In the genomic region with DNA sequence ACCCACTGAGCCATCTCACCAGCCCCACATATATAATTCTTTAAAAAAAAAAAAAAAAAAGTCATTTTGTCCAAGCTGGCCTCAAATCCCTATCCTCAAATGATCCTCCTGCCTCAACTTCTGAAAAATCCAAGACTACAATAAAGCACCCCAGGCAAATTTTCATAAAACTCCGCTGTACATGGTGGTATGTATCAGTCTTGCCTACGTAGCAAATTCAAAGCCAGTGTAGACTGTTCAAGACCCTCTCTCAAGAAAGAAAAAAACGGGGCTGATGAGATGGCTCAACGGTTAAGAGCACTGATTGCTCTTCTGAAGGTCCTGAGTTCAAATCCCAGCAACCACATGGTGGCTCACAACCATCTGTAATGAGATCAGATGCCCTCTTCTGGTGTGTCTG, we compare ENCODE assay signal across 16 mouse cellular contexts. TPM values are rescaled to one million over a fixed set of nuclear protein-coding genes. Genes with fewer than 3 reads are reported as not detected.
DNase-seq lines count a peak whose midpoint lies in the region; ATAC-seq and TF ChIP-seq lines count a peak whose summit lies in the region.
"Had no signal": no experiment of that assay in that cellular context is flagged by ENCODE, and none has a peak within 500 bp of the region (broad histone marks: within the 10 kb centered on the region; RNA-seq: fewer than 3 reads in every experiment).

No protein-coding gene starts in this region.

- H3K4me2 ChIP-seq in forebrain, embryonic 16.5 days (ENCODE audit: low read length) = no peak overlapping the region
- no peak overlapping the region for H3K4me2 ChIP-seq in forebrain, embryonic 12.5 days
- no peak overlapping the region for H3K4me2 ChIP-seq in lung, embryonic 14.5 days
- H3K4me2 ChIP-seq: embryonic facial prominence, embryonic 13.5 days; limb, embryonic 12.5 days; neural tube, embryonic 12.5 days had no signal

- H3K9me3 ChIP-seq in forebrain, embryonic 16.5 days (ENCODE audit: control insufficient read depth, low read length) = no peaks in the 10 kb centered on the region
- H3K9me3 ChIP-seq in forebrain, embryonic 12.5 days = no peaks in the 10 kb centered on the region
- no peaks in the 10 kb centered on the region for H3K9me3 ChIP-seq in lung, embryonic 14.5 days (ENCODE audit: low read depth, low read length)
- no peaks in the 10 kb centered on the region for H3K9me3 ChIP-seq in MEL (replicated peaks; ENCODE audit: insufficient read depth, low read length)
- H3K9me3 ChIP-seq: embryonic facial prominence, embryonic 13.5 days; limb, embryonic 12.5 days; neural tube, embryonic 12.5 days had no signal

- H3K79me2 ChIP-seq in MEL (ENCODE audit: control insufficient read depth, insufficient read depth, low read length, poor library complexity) = peaks cover 24% of the 10 kb centered on the region

- no peak for TF ChIP-seq RAD21 in MEL (IDR thresholded peaks at IDR 0.05; ENCODE audit: low read depth, low read length)

- TF ChIP-seq CTCF in lung, embryonic 14.5 days (IDR thresholded peaks at IDR 0.05; ENCODE audit: low read depth) = 0 out of 2 replicates have a peak, but pooled peaks have one; percentile 21
- TF ChIP-seq CTCF in MEL (IDR thresholded peaks at IDR 0.05 in 2 of 3, conservative IDR thresholded peaks at IDR 0.05 in 1 of 3; ENCODE audit: control insufficient read depth in 1 of 3, insufficient read depth in 1 of 3, low read depth in 2 of 3, low read length in 3 of 3, poor library complexity in 1 of 3, severe bottlenecking in 1 of 3) = no peak; a peak in 1 of 6 replicates

- WGBS in forebrain, embryonic 16.5 days = 85% methylated on average over 4 of the region's 4 CpGs
- 89% methylated on average over 4 of the region's 4 CpGs for WGBS in forebrain, embryonic 12.5 days
- WGBS in lung, embryonic 14.5 days = 82% methylated on average over 4 of the region's 4 CpGs

- peak; percentile 59 for DNase-seq in lung, embryonic 14.5 days
- DNase-seq in lung, postnatal 36 days = no peak
- DNase-seq in MEL (ENCODE audit: low read depth, low spot score) (peak; percentile 72), adipocyte (ENCODE audit: low spot score) (no peak)
- DNase-seq in naive thymus-derived CD4-positive, alpha-beta T cell, adult 2 months (ENCODE audit: low read depth) = peak; percentile 55
- DNase-seq in cerebellum, postnatal 14 days = no peak
- DNase-seq: cerebellum, adult 2 months; kidney, postnatal 14 days; thymus, adult 2 months had no signal

- H3K27me3 ChIP-seq in forebrain, embryonic 16.5 days (replicated peaks; ENCODE audit: control insufficient read depth, insufficient read depth, low read length) = no peaks in the 10 kb centered on the region
- H3K27me3 ChIP-seq in forebrain, embryonic 12.5 days = no peaks in the 10 kb centered on the region
- H3K27me3 ChIP-seq in lung, embryonic 14.5 days (ENCODE audit: insufficient read depth, low read length) = no peaks in the 10 kb centered on the region
- no peaks in the 10 kb centered on the region for H3K27me3 ChIP-seq in MEL (ENCODE audit: control insufficient read depth in 1 of 2, insufficient read depth in 2 of 2, low read length in 2 of 2)
- H3K27me3 ChIP-seq: embryonic facial prominence, embryonic 13.5 days; limb, embryonic 12.5 days; neural tube, embryonic 12.5 days had no signal

- H3K4me1 ChIP-seq in forebrain, embryonic 16.5 days (replicated peaks; ENCODE audit: control insufficient read depth, insufficient read depth, low read length) = peaks cover 23% of the 10 kb centered on the region
- H3K4me1 ChIP-seq in forebrain, embryonic 12.5 days = peaks cover 11% of the 10 kb centered on the region
- no peaks in the 10 kb centered on the region for H3K4me1 ChIP-seq in lung, embryonic 14.5 days (ENCODE audit: insufficient read depth)
- no peaks in the 10 kb centered on the region for H3K4me1 ChIP-seq in MEL (ENCODE audit: control insufficient read depth in 1 of 2, insufficient read depth in 2 of 2, low read length in 2 of 2)

- ATAC-seq in forebrain, embryonic 16.5 days = peak; percentile 8; the same call in 1 of the 2 replicates
- no peak for ATAC-seq in forebrain, embryonic 12.5 days (ENCODE audit: low FRiP score)
- peak; percentile 15 for ATAC-seq in lung, embryonic 14.5 days (ENCODE audit: insufficient read depth)
- ATAC-seq: inflammation-experienced regulatory T-cells, adult 6 months had no signal

- no peak overlapping the region for H3K4me3 ChIP-seq in forebrain, embryonic 16.5 days (replicated peaks; ENCODE audit: low read length)
- no peak overlapping the region for H3K4me3 ChIP-seq in forebrain, embryonic 12.5 days (replicated peaks)
- no peak overlapping the region for H3K4me3 ChIP-seq in lung, embryonic 14.5 days (ENCODE audit: low read depth, low read length)
- no peak overlapping the region for H3K4me3 ChIP-seq in MEL (ENCODE audit: control insufficient read depth in 1 of 2, insufficient read depth in 1 of 2, low read depth in 2 of 2, low read length in 2 of 2)
- H3K4me3 ChIP-seq: embryonic facial prominence, embryonic 13.5 days; limb, embryonic 12.5 days; neural tube, embryonic 12.5 days had no signal

- peaks cover 26% of the 10 kb centered on the region for H3K36me3 ChIP-seq in forebrain, embryonic 16.5 days (ENCODE audit: control insufficient read depth, insufficient read depth)
- H3K36me3 ChIP-seq in forebrain, embryonic 12.5 days (replicated peaks) = peaks cover 71% of the 10 kb centered on the region
- peaks cover 86% of the 10 kb centered on the region for H3K36me3 ChIP-seq in lung, embryonic 14.5 days (ENCODE audit: insufficient read depth)
- peaks cover 10 to 12% of the 10 kb centered on the region in 2 experiments for H3K36me3 ChIP-seq in MEL (ENCODE audit: control insufficient read depth in 1 of 2, insufficient read depth in 2 of 2, low read length in 2 of 2)

- H3K9ac ChIP-seq in forebrain, embryonic 16.5 days (replicated peaks; ENCODE audit: low read depth, low read length) = no peak overlapping the region
- H3K9ac ChIP-seq in forebrain, embryonic 12.5 days = no peak overlapping the region
- no peak overlapping the region for H3K9ac ChIP-seq in lung, embryonic 14.5 days
- H3K9ac ChIP-seq in MEL (ENCODE audit: control insufficient read depth, low read depth, low read length, poor library complexity, severe bottlenecking) = no peak overlapping the region
- H3K9ac ChIP-seq: embryonic facial prominence, embryonic 13.5 days; limb, embryonic 12.5 days; neural tube, embryonic 12.5 days had no signal

- no peak for TF ChIP-seq POLR2A in MEL (IDR thresholded peaks at IDR 0.05; ENCODE audit: control insufficient read depth in 1 of 2, insufficient read depth in 1 of 2, low read depth in 1 of 2, low read length in 2 of 2, poor library complexity in 1 of 2)

- no peak overlapping the region for H3K27ac ChIP-seq in forebrain, embryonic 16.5 days (ENCODE audit: low read length)
- no peak overlapping the region for H3K27ac ChIP-seq in forebrain, embryonic 12.5 days
- no peak overlapping the region for H3K27ac ChIP-seq in lung, embryonic 14.5 days (ENCODE audit: low read depth)
- no peak overlapping the region for H3K27ac ChIP-seq in MEL (ENCODE audit: control insufficient read depth, low read depth, low read length)
- H3K27ac ChIP-seq: neural tube, embryonic 12.5 days had no signal

- TF ChIP-seq EP300 in MEL (IDR thresholded peaks at IDR 0.05; ENCODE audit: low read depth in 1 of 2, low read length in 2 of 2) = no peak

TF ChIP-seq in MEL, 35 proteins besides CTCF, POLR2A, EP300 and RAD21 (continues in another document):
- TF ChIP-seq ZNF384 (IDR thresholded peaks at IDR 0.05; ENCODE audit: low read depth, low read length) = peak; percentile 52; the same call in 1 of the 2 replicates
- TF ChIP-seq SIN3A (IDR thresholded peaks at IDR 0.05; ENCODE audit: low read length) = no peak
- TF ChIP-seq MAX (IDR thresholded peaks at IDR 0.05; ENCODE audit: low read length) = no peak
- TF ChIP-seq CHD2 (IDR thresholded peaks at IDR 0.05; ENCODE audit: low read length) = no peak
- no peak; the same call in 1 of the 2 replicates for TF ChIP-seq ZMIZ1 (IDR thresholded peaks at IDR 0.05; ENCODE audit: low read depth, low read length)
- no peak for TF ChIP-seq TCF12 (IDR thresholded peaks at IDR 0.05; ENCODE audit: low read depth, low read length)
- no peak for TF ChIP-seq BHLHE40 (IDR thresholded peaks at IDR 0.05; ENCODE audit: borderline replicate concordance, low read depth, low read length)

RNA-seq across cellular contexts. Expression of gene Eef1a1, which starts 13.1 kb away (rescaled TPM):
- polyA plus RNA-seq in forebrain, embryonic 16.5 days (2015; fragmentation: Nextera tagmentation; extraction: Ambion mirVana) = 3,742 and 4,125 TPM in 2 replicates
- 3,508 and 3,592 TPM in 2 replicates for polyA plus RNA-seq in forebrain, embryonic 12.5 days (2016; fragmentation: Nextera tagmentation; extraction: Ambion mirVana)
- polyA plus RNA-seq in lung, embryonic 14.5 days (2014; fragmentation: Nextera tagmentation; extraction: Ambion mirVana) = 5,431 and 5,487 TPM in 2 replicates
- total RNA-seq in MEL (2012; rRNA removed) = 11,891 and 13,182 TPM in 2 replicates
- polyA plus RNA-seq in MEL (2012; ENCODE audit: insufficient read depth in 1 of 2, insufficient read length in 2 of 2, low read depth in 1 of 2, low replicate concordance in 2 of 2, missing spikeins in 1 of 2) = over 10,000 TPM; 11,701 to 60,504 TPM

RNA-seq across cellular contexts. Expression of gene Gm17324, which starts 27.3 kb away (rescaled TPM):
- 1.0 and 1.3 TPM in 2 replicates for polyA plus RNA-seq in forebrain, embryonic 16.5 days (2015; fragmentation: Nextera tagmentation; extraction: Ambion mirVana)
- polyA plus RNA-seq in forebrain, embryonic 12.5 days (2016; fragmentation: Nextera tagmentation; extraction: Ambion mirVana) = 0.68 and 0.75 TPM in 2 replicates
- 0.38 and 1.0 TPM in 2 replicates for polyA plus RNA-seq in lung, embryonic 14.5 days (2014; fragmentation: Nextera tagmentation; extraction: Ambion mirVana)
- total RNA-seq in MEL (2012; rRNA removed) = 1.0 and 1.8 TPM in 2 replicates
- polyA plus RNA-seq in MEL (2012; ENCODE audit: insufficient read depth in 1 of 2, insufficient read length in 2 of 2, low read depth in 1 of 2, low replicate concordance in 2 of 2, missing spikeins in 1 of 2) = under 1 TPM in 1 of 2 experiments, not detected in 1; 0.36 TPM
- total RNA-seq: heart, postnatal 10 days had no signal

RNA-seq across cellular contexts. Expression of gene Mto1, which starts 27.9 kb away (rescaled TPM):
- polyA plus RNA-seq in forebrain, embryonic 16.5 days (2015; fragmentation: Nextera tagmentation; extraction: Ambion mirVana) = 30.7 and 31.1 TPM in 2 replicates
- polyA plus RNA-seq in forebrain, embryonic 12.5 days (2016; fragmentation: Nextera tagmentation; extraction: Ambion mirVana) = 24.4 and 26.1 TPM in 2 replicates
- 25.0 and 26.8 TPM in 2 replicates for polyA plus RNA-seq in lung, embryonic 14.5 days (2014; fragmentation: Nextera tagmentation; extraction: Ambion mirVana)
- 28.7 and 32.3 TPM in 2 replicates for total RNA-seq in MEL (2012; rRNA removed)
- 10 to 100 TPM in 1 of 2 experiments, not detected in 1; 27.7 TPM for polyA plus RNA-seq in MEL (2012; ENCODE audit: insufficient read depth in 1 of 2, insufficient read length in 2 of 2, low read depth in 1 of 2, low replicate concordance in 2 of 2, missing spikeins in 1 of 2)

RNA-seq across cellular contexts. Expression of gene Cgas, which starts 32.8 kb away (rescaled TPM):
- 0.54 and 0.84 TPM in 2 replicates for polyA plus RNA-seq in forebrain, embryonic 16.5 days (2015; fragmentation: Nextera tagmentation; extraction: Ambion mirVana)
- polyA plus RNA-seq in forebrain, embryonic 12.5 days (2016; fragmentation: Nextera tagmentation; extraction: Ambion mirVana) = 0.46 and 0.69 TPM in 2 replicates
- 3.1 and 3.4 TPM in 2 replicates for polyA plus RNA-seq in lung, embryonic 14.5 days (2014; fragmentation: Nextera tagmentation; extraction: Ambion mirVana)
- total RNA-seq in MEL (2012; rRNA removed) = 12.9 and 19.0 TPM in 2 replicates
- polyA plus RNA-seq in MEL (2012; ENCODE audit: insufficient read depth in 1 of 2, insufficient read length in 2 of 2, low read depth in 1 of 2, low replicate concordance in 2 of 2, missing spikeins in 1 of 2) = 10 to 100 TPM in 1 of 2 experiments, not detected in 1; 20.9 TPM

Comparison
In these comparisons a context has a peak if more than half of its experiments do, and no peak if none do; other contexts are left out.
1. DNase-seq: peak in lung, embryonic 14.5 days (single experiment), MEL (single experiment) and naive thymus-derived CD4-positive, alpha-beta T cell, adult 2 months (single experiment); none in lung, postnatal 36 days (single experiment), adipocyte (single experiment) and cerebellum, postnatal 14 days (0 of 2).